Mouse (Mus musculus) G1E (cell line): ENCODE results near the gene Ckap4. TPM values are rescaled to one million over a fixed set of nuclear protein-coding genes. Genes with fewer than 3 reads are reported as not detected.

Source experiments
- ATAC-seq: 2 replicates; pipeline ENCODE4 v1.8.0; 2016; ENCODE audit warnings: mild to moderate bottlenecking; ENCODE audit not compliant: insufficient number of reproducible peaks, poor library complexity, low FRiP score, severe bottlenecking; ENCODE audit errors: extremely low read depth
- DNase-seq: peaks from one replicate; pipeline ENCODE4 v3.0.0; 2012; ENCODE audit warnings: low spot score
- H3K27me3 ChIP-seq: 2 replicates; pipeline ENCODE4 v1.6.1; 2012; ENCODE audit warnings: mild to moderate bottlenecking, low read length, inconsistent platforms; ENCODE audit not compliant: insufficient read depth
- H3K36me3 ChIP-seq: replicated peaks from 2 replicates; pipeline ENCODE3; 2012; ENCODE audit warnings: mild to moderate bottlenecking, inconsistent platforms
- H3K4me1 ChIP-seq: 2 replicates; pipeline ENCODE4 v1.6.1; 2012; ENCODE audit warnings: low read depth, low read length, inconsistent platforms, mixed read lengths; ENCODE audit not compliant: insufficient read depth
- H3K4me3 ChIP-seq: 2 replicates; pipeline ENCODE4 v1.5.1; 2012; ENCODE audit warnings: low read depth, mild to moderate bottlenecking, inconsistent platforms, low read length, moderate library complexity, mixed read lengths
- H3K9me3 ChIP-seq: replicated peaks from 2 replicates; pipeline ENCODE4 v1.6.1; 2012; ENCODE audit warnings: inconsistent platforms
- CTCF ChIP-seq: IDR thresholded peaks from 2 replicates; pipeline ENCODE4 v1.5.1; 2012; ENCODE audit warnings: low read depth, low read length, inconsistent platforms, mixed read lengths
- GATA1 ChIP-seq: IDR thresholded peaks from 2 replicates; pipeline ENCODE4 v1.6.1; 2012; ENCODE audit warnings: borderline replicate concordance, low read length, inconsistent platforms, mixed read lengths
- GATA2 ChIP-seq: IDR thresholded peaks from 2 replicates; pipeline ENCODE4 v1.6.1; 2012; ENCODE audit warnings: low read depth, low read length, inconsistent platforms, borderline replicate concordance
- POLR2AphosphoS5 ChIP-seq: IDR thresholded peaks from 2 replicates; pipeline ENCODE4 v1.6.1; 2012; ENCODE audit warnings: low read depth, low read length, inconsistent platforms; ENCODE audit not compliant: insufficient replicate concordance
- TAL1 ChIP-seq: conservative IDR thresholded peaks from 2 replicates; pipeline ENCODE4 v1.6.1; 2012; ENCODE audit warnings: low read depth, low read length, inconsistent platforms, mixed read lengths
- polyA plus RNA-seq: library from polyadenylated mRNA; stranded (reverse); fragments of >175 nt; gene quantifications from 2 replicates; pipeline ENCODE4 v1.2.3, GENCODE M21; 2012
- total RNA-seq, 2 experiments: library from RNA; stranded (forward) in 1 of 2; stranded (reverse) in 1 of 2; fragments of 200-1000 nt in 1 of 2; fragments of >200 nt in 1 of 2; fragmentation: Nextera tagmentation in 1 of 2; gene quantifications; 2 replicates each; pipeline ENCODE4 v1.2.3; 2014 to 2017

The Ckap4 gene
- total and polyA plus RNA-seq, 3 experiments: 0.02 to 5.3 TPM; not detected in 1

GRCm38 (mm10) chr10:84477613-84478076 lies 56.2 kb downstream of the Ckap4 start:
- TF ChIP-seq POLR2AphosphoS5: no peak
- TF ChIP-seq TAL1: no peak
- no peak for TF ChIP-seq GATA1
- TF ChIP-seq GATA2: no peak
- no peak for TF ChIP-seq CTCF
- no peaks in the 10 kb centered on the region for H3K27me3 ChIP-seq
- H3K4me3 ChIP-seq: no peak overlapping the region
- H3K4me1 ChIP-seq: no peaks in the 10 kb centered on the region
- no peak for DNase-seq
- peaks cover 3% of the 10 kb centered on the region; the same call in 1 of the 2 replicates for H3K9me3 ChIP-seq
- no peak for ATAC-seq
- H3K36me3 ChIP-seq: no peaks in the 10 kb centered on the region

- TF ChIP-seq GATA1 (no peak), CTCF (no peak), POLR2AphosphoS5 (no peak), TAL1 (no peak), GATA2 (no peak)
- ATAC-seq: no peak
- Histone ChIP-seq H3K4me3 (no peak overlapping the region), H3K4me1 (no peaks in the 10 kb centered on the region), H3K36me3 (no peaks in the 10 kb centered on the region), H3K27me3 (no peaks in the 10 kb centered on the region), H3K9me3 (peaks cover 3% of the 10 kb centered on the region; the same call in 1 of the 2 replicates)
- DNase-seq: no peak
These were observed 56.7 kb downstream of the Ckap4 start for GRCm38 (mm10) chr10:84477045-84477612.

Other genes starting within 250 kb of the Ckap4 start
- gene Nuak1, start 93.5 kb downstream of the Ckap4 start, total RNA-seq (2014; fragmentation: Nextera tagmentation): not detected in 2 replicates
- gene Nuak1, start 93.5 kb downstream of the Ckap4 start, total RNA-seq (2017): 0.11 TPM in 1 of 2 replicates, not detected in the other
- not detected in 2 replicates for gene Nuak1, start 93.5 kb downstream of the Ckap4 start, polyA plus RNA-seq
- 44.1 and 75.5 TPM in 2 replicates for gene Tcp11l2, start 42.6 kb upstream of the Ckap4 start, total RNA-seq (2014; fragmentation: Nextera tagmentation)
- gene Tcp11l2, start 42.6 kb upstream of the Ckap4 start, total RNA-seq (2017): 24.6 and 25.4 TPM in 2 replicates
- 8.2 and 10.4 TPM in 2 replicates for gene Tcp11l2, start 42.6 kb upstream of the Ckap4 start, polyA plus RNA-seq
- gene Polr3b, start 88.2 kb upstream of the Ckap4 start, total RNA-seq (2014; fragmentation: Nextera tagmentation): 27.2 and 30.1 TPM in 2 replicates
- 20.2 and 21.9 TPM in 2 replicates for gene Polr3b, start 88.2 kb upstream of the Ckap4 start, total RNA-seq (2017)
- gene Polr3b, start 88.2 kb upstream of the Ckap4 start, polyA plus RNA-seq: 5.1 and 5.6 TPM in 2 replicates
- gene Rfx4, start 222.0 kb upstream of the Ckap4 start, total RNA-seq (2014; fragmentation: Nextera tagmentation): not detected in 2 replicates
- not detected in 2 replicates for gene Rfx4, start 222.0 kb upstream of the Ckap4 start, total RNA-seq (2017)
- not detected in 2 replicates for gene Rfx4, start 222.0 kb upstream of the Ckap4 start, polyA plus RNA-seq